Mouse (Mus musculus): ENCODE measurements around the gene Tnfaip8l3.

The Tnfaip8l3 gene

DNA sequence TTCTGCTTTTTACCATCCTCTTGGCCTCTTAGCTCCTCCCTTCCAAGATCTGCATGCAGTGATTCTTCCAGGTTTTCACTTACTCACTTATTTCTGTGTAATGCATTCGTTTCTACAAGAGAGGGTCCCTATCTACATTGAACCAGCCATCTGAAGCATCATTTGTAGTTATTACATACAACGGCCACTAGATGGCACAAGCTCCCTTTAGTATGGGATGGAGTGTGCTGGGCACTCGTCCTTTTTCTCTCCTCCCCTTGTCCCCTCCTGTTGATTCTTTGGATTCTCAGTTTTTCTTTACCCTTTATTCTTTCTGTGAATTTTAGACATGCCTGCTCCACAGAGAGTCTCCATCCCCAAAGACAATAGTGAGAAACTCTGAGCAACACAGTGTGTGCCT, 77.3 kb downstream of the Tnfaip8l3 start:
- DNase-seq (ENCODE audit: low spot score): peak; percentile 22

DNA sequence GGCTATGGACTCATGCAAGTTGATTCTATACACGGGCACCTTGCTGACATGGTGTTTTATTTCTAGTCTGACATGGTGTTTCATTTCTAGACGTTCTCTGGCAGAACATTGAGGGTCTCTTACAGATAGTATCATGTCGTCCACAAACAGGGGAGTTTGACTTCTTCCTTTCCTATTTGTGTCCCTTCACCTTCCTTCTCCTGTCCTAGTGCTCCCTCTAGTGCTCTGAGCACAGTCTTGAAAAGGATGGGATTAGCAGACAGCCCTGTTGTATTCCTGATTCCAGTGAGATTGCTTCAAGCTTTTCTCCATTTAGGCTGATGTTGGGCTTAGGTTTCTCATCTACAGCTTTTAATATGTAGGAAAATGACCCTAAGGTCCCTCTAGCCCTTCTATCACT, 81.2 kb downstream of the Tnfaip8l3 start:
- peak; percentile 23 for DNase-seq (ENCODE audit: low spot score)

DNA sequence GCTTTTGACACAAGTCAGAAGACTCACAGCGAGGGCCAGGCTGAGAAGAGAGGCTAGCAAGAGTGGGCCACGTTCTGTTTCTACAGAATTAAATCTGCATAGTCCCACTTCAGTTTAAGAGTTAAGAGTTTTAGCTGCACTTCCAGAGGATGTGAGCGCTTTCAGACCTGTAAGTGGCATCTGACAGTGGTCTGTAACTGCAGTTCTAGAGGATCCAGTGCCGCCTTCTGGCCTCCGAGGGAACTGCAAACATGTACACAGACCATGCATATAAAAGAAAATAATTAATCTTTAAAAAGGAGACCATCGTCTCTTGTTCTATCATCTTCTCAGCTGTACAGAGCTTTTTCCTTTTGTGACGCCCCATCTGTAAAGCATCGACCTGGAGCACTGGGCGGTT, 83.3 kb downstream of the Tnfaip8l3 start:
- peak; percentile 24 for DNase-seq (ENCODE audit: low spot score)

DNA sequence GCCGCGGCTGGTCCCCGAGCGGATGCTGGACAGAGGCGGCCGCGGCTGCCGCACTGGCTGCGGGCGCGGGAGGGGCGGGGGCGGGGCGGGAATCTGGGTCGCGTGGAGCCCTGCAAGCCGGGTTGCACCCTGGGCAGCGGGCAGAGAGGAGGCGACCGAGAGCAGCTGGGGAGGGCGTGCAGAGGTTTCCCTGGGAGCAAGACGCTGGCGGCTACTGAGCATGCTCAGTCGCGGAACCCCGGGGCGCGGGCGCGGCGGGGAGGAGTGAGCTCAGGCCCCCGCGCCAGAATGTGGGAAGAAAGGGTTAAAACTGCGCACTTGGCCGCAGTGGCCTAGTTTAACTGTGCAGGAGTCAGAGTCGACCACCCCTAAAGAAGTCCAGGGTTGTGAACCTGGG, 93.1 kb downstream of the Tnfaip8l3 start, which contains the start of gene Elmod1:
Elmod1 (minus strand) TSS at position 180 of the 397 bp plus-strand sequence.
- DNase-seq (ENCODE audit: low spot score): peak; percentile 19

DNA sequence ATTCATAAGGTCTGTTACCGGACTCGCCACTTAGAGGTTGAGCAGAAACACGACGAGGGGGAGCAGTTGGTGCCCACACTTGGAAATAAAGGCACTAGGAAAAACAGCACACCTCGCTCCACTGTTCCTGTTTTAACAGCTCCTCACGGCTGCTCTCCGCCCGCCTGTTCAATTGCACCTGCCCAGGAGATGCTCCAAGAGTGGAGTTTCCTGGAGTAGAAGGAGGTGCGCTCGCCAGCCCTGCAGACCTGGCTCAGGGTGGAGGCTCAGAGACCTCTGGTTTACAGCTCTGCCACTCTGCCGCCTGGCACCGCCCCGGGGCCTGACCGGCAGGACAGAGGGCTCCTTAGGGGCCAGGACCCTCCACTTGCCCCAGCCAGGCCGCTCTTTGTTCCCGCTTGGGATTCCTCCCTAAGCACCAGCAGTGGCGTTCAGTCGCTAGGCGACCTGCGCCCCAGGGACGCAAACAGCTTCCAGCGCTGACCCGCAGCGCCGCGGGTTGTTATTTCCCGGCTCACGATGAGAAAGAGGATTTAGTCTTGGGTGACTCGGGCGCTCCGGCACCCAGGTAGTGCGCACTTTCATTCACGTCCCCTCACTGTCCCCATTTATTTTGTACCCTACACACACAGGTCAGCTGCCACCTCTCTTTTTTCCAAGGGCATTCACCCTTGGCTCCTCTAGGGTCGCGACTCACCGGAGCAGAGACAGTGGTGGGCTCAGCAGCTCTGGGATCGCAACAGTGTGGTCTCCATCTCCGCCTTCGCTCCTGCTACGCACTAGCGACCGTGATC, 93.7 kb downstream of the Tnfaip8l3 start:
- DNase-seq (ENCODE audit: low spot score): no peak

DNA sequence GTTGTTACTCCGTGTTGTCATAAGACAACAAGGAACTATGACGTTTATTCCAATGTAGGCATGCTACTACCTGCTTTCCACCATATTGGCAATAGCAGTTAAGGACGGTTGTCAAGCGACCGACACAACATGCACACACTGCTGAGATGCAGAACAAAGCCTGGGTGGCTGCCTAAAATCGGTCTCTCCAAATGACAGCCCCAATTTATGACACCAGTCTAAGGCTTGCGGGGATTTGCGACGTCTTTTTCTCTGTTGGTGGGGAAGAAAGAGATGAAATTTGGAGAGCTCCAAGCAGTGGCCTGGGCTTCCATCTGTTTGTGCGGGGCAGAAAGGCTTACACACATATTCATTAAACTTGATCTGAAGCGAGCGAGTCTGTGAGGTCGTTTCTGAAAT, 94.3 kb downstream of the Tnfaip8l3 start:
- DNase-seq (ENCODE audit: low spot score): no peak

All from ovary, postnatal 14 days (tissue).